Mouse (Mus musculus) ES-E14 (cell line): ENCODE data around the gene Sox4.

Experiments
- CHD2 ChIP-seq: IDR thresholded peaks from 2 replicates; pipeline ENCODE4 v1.6.1; 2014; ENCODE audit warnings: mild to moderate bottlenecking, low read depth, low read length, inconsistent platforms
- HCFC1 ChIP-seq: IDR thresholded peaks from 2 replicates; pipeline ENCODE4 v1.6.1; 2012; ENCODE audit warnings: low read length, inconsistent platforms, borderline replicate concordance; ENCODE audit not compliant: insufficient read depth
- ZC3H11A ChIP-seq: IDR thresholded peaks from 2 replicates; pipeline ENCODE4 v1.6.1; 2012; ENCODE audit warnings: low read depth, mild to moderate bottlenecking, inconsistent platforms, low read length, borderline replicate concordance
- ZNF384 ChIP-seq: IDR thresholded peaks from 2 replicates; pipeline ENCODE4 v1.6.1; 2012; ENCODE audit warnings: low read depth, low read length, inconsistent platforms

DNA sequence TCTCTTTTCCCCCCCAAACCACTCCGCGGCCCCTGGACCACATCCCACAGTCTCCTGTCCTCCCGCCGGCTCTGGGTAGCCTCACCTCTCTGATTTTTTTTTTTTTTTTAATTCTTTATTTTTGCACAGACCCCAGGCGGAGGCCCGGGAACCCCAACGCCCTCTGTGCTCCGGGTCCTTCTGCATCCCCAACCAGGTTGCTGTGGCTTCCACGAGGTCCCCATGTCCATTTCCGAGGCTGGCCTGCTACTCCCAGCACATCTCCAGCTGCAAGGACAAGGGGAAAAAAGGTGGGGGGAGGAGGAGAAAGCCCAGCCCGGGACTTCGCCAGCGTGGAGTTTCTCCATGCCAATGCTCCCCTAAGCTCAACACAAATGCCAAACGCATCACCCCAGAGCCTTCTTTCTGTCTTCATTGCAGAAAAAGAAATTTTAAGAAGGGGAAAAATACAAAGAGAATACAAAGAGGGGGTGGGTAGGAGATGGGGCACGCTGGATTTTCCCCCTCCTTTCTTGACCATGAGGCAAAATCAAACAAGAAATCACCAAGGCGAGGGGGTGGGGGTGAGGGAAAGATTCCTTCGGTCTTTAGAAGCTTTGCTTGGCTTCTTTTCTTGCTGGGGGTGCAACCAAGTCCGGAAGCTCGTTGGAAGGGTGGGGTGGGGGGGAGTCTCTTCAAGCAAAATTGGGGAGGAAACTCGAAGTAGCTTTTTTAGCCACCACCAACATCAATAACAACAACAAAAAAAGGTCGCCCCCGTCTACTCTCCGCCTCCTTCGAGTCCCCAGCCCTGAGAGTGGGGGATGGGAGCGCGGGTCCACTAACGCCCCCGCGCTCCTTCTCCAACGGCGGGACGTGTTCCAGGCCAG lies 2.7 kb downstream of the Sox4 start:
- TF ChIP-seq HCFC1 (no peak), CHD2 (no peak), ZC3H11A (no peak), ZNF384 (peak; percentile 44; the same call in 1 of the 2 replicates)
